Mouse (Mus musculus) intestine, embryonic 14.5 days (tissue): ENCODE results near the gene Dnajb4. TPM values are rescaled to one million over a fixed set of nuclear protein-coding genes. Genes with fewer than 3 reads are reported as not detected.
A peak's percentile ranks its signal among the peaks of the same experiment; 100 is the strongest.

Source experiments
- ATAC-seq: fragments of 200-750 bp; cut with Nextera tagmentation; replicated peaks from 2 replicates; pipeline ENCODE4 v1.8.0; 2017; ENCODE audit warnings: low read depth, moderate number of reproducible peaks, moderate TSS enrichment, moderate library complexity; ENCODE audit not compliant: low FRiP score, low TSS enrichment
- DNase-seq: peaks from one replicate; pipeline ENCODE4 v3.0.0-alpha.2; 2018; ENCODE audit warnings: low spot score
- H3K27ac ChIP-seq: fragments of 300-500 bp; sonication (generic); 2 replicates; pipeline ENCODE4 v1.5.1; 2014; ENCODE audit warnings: low read depth, mild to moderate bottlenecking, control low read depth
- H3K27me3 ChIP-seq: fragments of 300-500 bp; sonication (generic); replicated peaks from 2 replicates; pipeline ENCODE4 v1.6.1; 2014; ENCODE audit warnings: low read length, control low read depth; ENCODE audit not compliant: control insufficient read depth, insufficient read depth
- H3K36me3 ChIP-seq: fragments of 300-500 bp; sonication (generic); 2 replicates; pipeline ENCODE4 v1.6.1; 2014; ENCODE audit warnings: low read length, control low read depth; ENCODE audit not compliant: control insufficient read depth, insufficient read depth
- H3K4me1 ChIP-seq: fragments of 300-500 bp; sonication (generic); replicated peaks from 2 replicates; pipeline ENCODE4 v1.6.1; 2014; ENCODE audit warnings: low read length, control low read depth, mixed read lengths; ENCODE audit not compliant: control insufficient read depth, insufficient read depth
- H3K4me2 ChIP-seq: fragments of 300-500 bp; sonication (generic); 2 replicates; pipeline ENCODE4 v1.6.1; 2014; ENCODE audit warnings: low read length
- H3K4me3 ChIP-seq: fragments of 300-500 bp; sonication (generic); 2 replicates; pipeline ENCODE4 v1.5.1; 2014; ENCODE audit warnings: low read depth, low read length, control low read depth, mixed read lengths
- H3K9ac ChIP-seq: fragments of 300-500 bp; sonication (generic); 2 replicates; pipeline ENCODE4 v1.6.1; 2014; ENCODE audit warnings: mild to moderate bottlenecking, low read length
- H3K9me3 ChIP-seq: fragments of 300-500 bp; sonication (generic); 2 replicates; pipeline ENCODE4 v1.6.1; 2016; ENCODE audit warnings: low read length, control low read depth; ENCODE audit not compliant: control insufficient read depth
- WGBS: fragments of 180-500 bp; shearing (Covaris S2); extraction: QIAGEN DNeasy Blood & Tissue Kit; methylation state at CpG from one replicate; pipeline ENCODE4 v1.1.7; 2014; 5-methylcytosine and 5-hydroxymethylcytosine counted together
- polyA plus RNA-seq: library from polyadenylated mRNA; unstranded; fragments of >200 nt; fragmentation: Nextera tagmentation; extraction: Ambion mirVana; gene quantifications from 2 replicates; pipeline ENCODE4 v1.2.1, GENCODE M21; 2014

The Dnajb4 gene
- polyA plus RNA-seq, 1 experiment from 2014 or later = 24.1 TPM

- Histone ChIP-seq H3K4me3 (no peak overlapping the region), H3K4me1 (peaks cover 11% of the 10 kb centered on the region; the same call in 1 of the 2 replicates), H3K36me3 (no peaks in the 10 kb centered on the region), H3K27me3 (no peaks in the 10 kb centered on the region), H3K27ac (no peak overlapping the region), H3K9ac (no peak overlapping the region), H3K4me2 (no peak overlapping the region), H3K9me3 (no peaks in the 10 kb centered on the region)
- no peak for ATAC-seq
- WGBS = 44% methylated on average over 2 of the region's 2 CpGs
- no peak for DNase-seq
These were observed 57.0 kb downstream of the Dnajb4 start for GRCm38 (mm10) chr3:152153152-152153551.

GRCm38 (mm10) chr3:152152483-152152804, 57.7 kb downstream of the Dnajb4 start:
- Histone ChIP-seq H3K4me1 (peaks cover 15% of the 10 kb centered on the region; the same call in 1 of the 2 replicates), H3K9me3 (no peaks in the 10 kb centered on the region), H3K27ac (no peak overlapping the region), H3K4me2 (no peak overlapping the region; the same call in 1 of the 2 replicates), H3K9ac (no peak overlapping the region), H3K4me3 (no peak overlapping the region), H3K27me3 (no peaks in the 10 kb centered on the region), H3K36me3 (no peaks in the 10 kb centered on the region)
- ATAC-seq = no peak
- no peak for DNase-seq
- 95% methylated on average over 1 of the region's 1 CpGs for WGBS

GRCm38 (mm10) chr3:152151725-152152482, 58.2 kb downstream of the Dnajb4 start:
- H3K9ac ChIP-seq = no peak overlapping the region
- H3K36me3 ChIP-seq = no peaks in the 10 kb centered on the region
- peak overlapping the region; percentile 3 for H3K4me2 ChIP-seq
- H3K27ac ChIP-seq = no peak overlapping the region
- no peaks in the 10 kb centered on the region for H3K27me3 ChIP-seq
- ATAC-seq = peak; percentile 54
- H3K9me3 ChIP-seq = no peaks in the 10 kb centered on the region
- peaks cover 18% of the 10 kb centered on the region; the same call in 1 of the 2 replicates for H3K4me1 ChIP-seq
- DNase-seq = no peak
- H3K4me3 ChIP-seq = no peak overlapping the region
- WGBS = 49% methylated on average over 28 of the region's 29 CpGs

DNA sequence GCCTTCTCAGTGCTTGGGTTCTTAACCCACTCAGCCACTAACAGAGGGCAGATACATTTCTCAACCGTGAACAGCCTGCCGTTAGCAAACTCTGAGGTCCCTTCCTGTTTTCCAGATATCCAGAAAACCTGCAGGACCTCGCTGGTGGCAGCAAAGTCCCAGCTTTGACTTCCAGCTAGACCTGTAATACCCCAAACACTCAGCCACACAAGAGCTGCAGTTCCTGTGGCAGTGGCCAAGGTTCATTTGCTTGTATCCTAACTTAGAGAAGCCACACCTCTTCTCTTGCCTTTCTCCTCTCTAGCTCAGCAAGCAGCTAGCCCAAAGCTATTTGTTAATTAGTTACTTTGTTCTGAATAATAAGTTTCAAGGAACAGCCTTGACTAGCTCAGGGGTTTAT, 60.2 kb downstream of the Dnajb4 start:
- ATAC-seq (no peak), DNase-seq (no peak)
- H3K27me3 ChIP-seq = no peaks in the 10 kb centered on the region
- H3K9me3 ChIP-seq = no peaks in the 10 kb centered on the region
- H3K4me2 ChIP-seq = no peak overlapping the region
- H3K4me1 ChIP-seq = peaks cover 26% of the 10 kb centered on the region; the same call in 1 of the 2 replicates
- H3K36me3 ChIP-seq = no peaks in the 10 kb centered on the region
- H3K4me3 ChIP-seq = no peak overlapping the region
- no peak overlapping the region for H3K27ac ChIP-seq
- 44% methylated on average over 3 of the region's 3 CpGs for WGBS
- no peak overlapping the region for H3K9ac ChIP-seq

DNA sequence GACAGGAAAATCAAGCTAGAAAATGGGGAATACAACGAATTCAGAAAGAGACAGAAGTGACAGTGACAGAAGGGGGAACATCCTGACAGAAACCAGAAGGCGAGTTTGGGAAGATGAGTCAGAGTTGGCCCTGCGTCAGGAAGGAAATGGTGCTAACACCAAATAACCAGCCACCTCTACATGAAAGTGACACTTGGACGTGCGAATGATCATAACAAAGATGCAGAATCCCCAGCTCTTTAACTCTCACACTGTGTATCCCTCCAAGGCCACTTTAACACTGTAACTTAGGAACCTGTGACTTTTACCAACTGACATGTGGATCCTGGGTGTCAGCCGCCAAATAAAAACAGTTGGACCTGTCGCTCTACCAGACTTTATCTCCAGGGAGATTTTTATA, 60.7 kb downstream of the Dnajb4 start:
- no peaks in the 10 kb centered on the region for H3K27me3 ChIP-seq
- H3K4me2 ChIP-seq = no peak overlapping the region
- no peak overlapping the region for H3K4me3 ChIP-seq
- DNase-seq = no peak
- H3K9ac ChIP-seq = no peak overlapping the region
- no peak overlapping the region for H3K27ac ChIP-seq
- 58% methylated on average over 7 of the region's 7 CpGs for WGBS
- peaks cover 27% of the 10 kb centered on the region; the same call in 1 of the 2 replicates for H3K4me1 ChIP-seq
- no peaks in the 10 kb centered on the region for H3K9me3 ChIP-seq
- ATAC-seq = no peak
- H3K36me3 ChIP-seq = no peaks in the 10 kb centered on the region

DNA sequence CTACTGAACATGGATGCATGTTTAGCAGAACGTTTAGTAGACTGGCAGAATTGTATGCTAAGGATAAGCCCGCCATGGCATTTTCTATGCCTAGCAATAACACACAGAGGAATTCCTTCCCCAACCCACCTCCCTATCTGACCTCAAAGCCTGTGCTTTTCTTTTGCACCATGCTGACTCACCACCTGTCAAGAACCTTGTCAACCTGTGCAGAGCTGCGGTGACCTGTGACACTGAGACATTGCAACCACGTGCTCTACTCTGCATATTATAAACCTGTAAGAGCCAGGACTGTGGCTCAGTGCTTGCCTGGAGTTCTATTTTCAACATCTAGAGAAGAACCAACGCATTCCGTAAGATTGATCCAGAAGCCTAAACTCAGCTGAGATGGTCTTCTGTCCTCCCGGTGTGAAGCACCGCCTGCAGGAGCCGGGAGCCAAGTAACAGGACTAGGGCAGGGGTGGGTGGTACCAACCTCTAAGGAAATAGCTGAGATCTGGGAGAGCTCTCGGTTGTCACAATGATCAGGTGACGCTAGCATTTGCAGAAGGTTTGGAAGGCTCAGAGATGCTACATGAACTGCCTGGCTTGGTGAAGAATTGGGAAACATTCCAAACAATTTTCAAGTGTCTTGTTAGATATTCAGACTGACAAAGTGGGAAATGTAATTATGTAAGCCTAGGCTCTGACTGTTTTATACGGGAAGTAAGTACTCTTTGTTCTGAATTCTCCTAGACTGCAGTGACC, 62.8 kb downstream of the Dnajb4 start:
- no peaks in the 10 kb centered on the region for H3K36me3 ChIP-seq
- H3K27me3 ChIP-seq = no peaks in the 10 kb centered on the region
- H3K9me3 ChIP-seq = no peaks in the 10 kb centered on the region
- 61% methylated on average over 12 of the region's 12 CpGs for WGBS
- H3K4me2 ChIP-seq = no peak overlapping the region
- no peak overlapping the region for H3K9ac ChIP-seq
- DNase-seq (no peak), ATAC-seq (no peak)
- no peak overlapping the region for H3K27ac ChIP-seq
- H3K4me1 ChIP-seq = peaks cover 30% of the 10 kb centered on the region; the same call in 1 of the 2 replicates
- H3K4me3 ChIP-seq = no peak overlapping the region

DNA sequence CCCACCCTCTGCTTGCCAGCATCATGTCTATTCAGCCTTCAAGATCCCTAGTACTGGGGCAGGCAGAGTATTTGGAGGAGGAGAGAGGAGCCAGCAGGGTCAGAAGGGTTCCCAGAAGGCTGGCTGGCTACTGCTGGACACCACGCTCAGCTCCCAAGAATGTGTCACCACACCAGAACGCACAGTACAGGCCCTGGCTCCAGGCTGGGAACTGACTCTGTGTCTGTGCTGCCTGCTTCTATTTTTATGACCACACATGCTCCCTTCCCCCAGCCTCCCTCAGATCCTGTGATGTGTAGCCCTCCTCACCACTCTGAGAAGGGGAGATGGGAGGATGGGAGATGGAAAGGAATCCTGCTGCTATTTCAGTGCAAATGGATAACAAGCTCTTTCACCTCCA, 64.9 kb downstream of the Dnajb4 start:
- ATAC-seq = peak; percentile 73; the same call in 1 of the 2 replicates
- WGBS = 36% methylated on average over 2 of the region's 2 CpGs
- H3K9me3 ChIP-seq = no peaks in the 10 kb centered on the region
- H3K27me3 ChIP-seq = no peaks in the 10 kb centered on the region
- no peaks in the 10 kb centered on the region for H3K36me3 ChIP-seq
- no peak overlapping the region for H3K4me3 ChIP-seq
- no peak overlapping the region for H3K9ac ChIP-seq
- H3K4me1 ChIP-seq = peaks cover 27% of the 10 kb centered on the region; the same call in 1 of the 2 replicates
- DNase-seq = no peak
- no peak overlapping the region for H3K4me2 ChIP-seq
- no peak overlapping the region for H3K27ac ChIP-seq

- 50% methylated on average over 6 of the region's 6 CpGs for WGBS
- H3K36me3 ChIP-seq = no peaks in the 10 kb centered on the region
- H3K27ac ChIP-seq = no peak overlapping the region
- no peak overlapping the region for H3K4me2 ChIP-seq
- DNase-seq (no peak), ATAC-seq (no peak)
- H3K9me3 ChIP-seq = no peaks in the 10 kb centered on the region
- H3K4me1 ChIP-seq = peaks cover 22% of the 10 kb centered on the region; the same call in 1 of the 2 replicates
- H3K4me3 ChIP-seq = no peak overlapping the region
- H3K9ac ChIP-seq = no peak overlapping the region
- no peaks in the 10 kb centered on the region for H3K27me3 ChIP-seq
These were observed 67.0 kb downstream of the Dnajb4 start for GRCm38 (mm10) chr3:152142989-152143695.
